Mouse (Mus musculus) liver, adult 2 months (tissue): ENCODE data around the gene Mtmr10.

Experiments
- CTCF ChIP-seq: fragments of 200-500 bp; IDR thresholded peaks from 2 replicates; pipeline ENCODE4 v1.5.1; 2011; ENCODE audit warnings: low read depth, low read length, control low read depth
- POLR2A ChIP-seq: fragments of 200-500 bp; IDR thresholded peaks from 2 replicates; pipeline ENCODE4 v1.6.1; 2011; ENCODE audit warnings: low read length, control low read depth; ENCODE audit not compliant: insufficient read depth; ENCODE audit errors: extremely low read depth

- no peak for TF ChIP-seq POLR2A
- TF ChIP-seq CTCF, result no peak
Observed at GRCm38 (mm10) chr7:64289416-64289815, 2.0 kb downstream of the Mtmr10 start.
